Mouse (Mus musculus): ENCODE data around the gene Slc5a9. TPM values are rescaled to one million over a fixed set of nuclear protein-coding genes. Genes with fewer than 3 reads are reported as not detected.

Gene Slc5a9
- total and polyA plus RNA-seq, 3 experiments = 2.6 to 9.6 (median 3.5) TPM

DNA sequence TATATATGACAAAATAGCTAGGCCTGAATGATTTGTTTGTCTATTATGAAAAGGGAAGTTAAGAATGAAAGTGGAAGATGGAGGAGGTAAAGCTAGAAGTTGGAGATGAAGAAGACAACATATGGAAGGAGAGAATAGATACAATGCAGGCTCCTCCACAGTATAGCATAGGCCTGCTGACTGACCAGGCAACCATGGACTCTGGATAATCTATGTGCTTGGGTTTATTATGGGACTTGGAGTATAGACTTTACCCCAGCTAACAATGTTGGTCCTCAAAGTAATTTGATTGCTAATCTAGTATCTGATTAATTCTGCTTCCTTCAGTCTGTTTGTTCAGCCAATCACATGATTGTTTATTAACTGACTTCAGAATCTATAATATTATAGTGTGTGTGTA is 10.6 kb downstream of the Slc5a9 start:
- no peak for DNase-seq (ENCODE audit: extremely low read depth)
- Histone ChIP-seq H3K9me3 (replicated peaks; ENCODE audit: low read length) (no peaks in the 10 kb centered on the region), H3K27me3 (replicated peaks) (peaks cover 2% of the 10 kb centered on the region), H3K4me1 (ENCODE audit: control insufficient read depth in 1 of 2, insufficient read depth in 2 of 2) (no peaks in the 10 kb centered on the region), H3K4me2 (ENCODE audit: insufficient read depth, low read depth, poor library complexity, severe bottlenecking) (no peak overlapping the region), H3K79me2 (replicated peaks; ENCODE audit: control insufficient read depth, extremely low read depth, insufficient read depth, poor library complexity, severe bottlenecking) (no peaks in the 10 kb centered on the region), H3K36me3 (replicated peaks in 1 of 2; ENCODE audit: control insufficient read depth in 1 of 2, insufficient read depth in 1 of 2, low read length in 1 of 2) (no peaks in the 10 kb centered on the region), H3K27ac (ENCODE audit: insufficient read depth, low read depth) (no peak overlapping the region), H3K9ac (ENCODE audit: insufficient read depth, low read depth) (no peak overlapping the region), H3K4me3 (replicated peaks in 1 of 3; ENCODE audit: low read depth in 2 of 3, low read length in 2 of 3, poor library complexity in 1 of 3) (no peak overlapping the region)
- TF ChIP-seq USF1 (IDR thresholded peaks at IDR 0.05; ENCODE audit: low read depth, low read length) (no peak), UBTF (IDR thresholded peaks at IDR 0.05; ENCODE audit: low read depth, low read length) (no peak), RCOR1 (conservative IDR thresholded peaks at IDR 0.05; ENCODE audit: low read depth, low read length) (no peak), RAD21 (IDR thresholded peaks at IDR 0.05; ENCODE audit: low read depth, low read length) (no peak), MEF2A (IDR thresholded peaks at IDR 0.05; ENCODE audit: borderline replicate concordance, low read depth, low read length) (no peak)
- in situ Hi-C loops (cut with MboI; ENCODE audit: low pct_ligation_motif_present, low pct_unique_long_range_greater_than_20kb, low sequenced_read_pairs) = no loop called here
- dilution Hi-C loops (cut with MboI; ENCODE audit: extremely low pct_ligation_motif_present, extremely low pct_unique_long_range_greater_than_20kb, low sequenced_read_pairs) = no loop called here

DNA sequence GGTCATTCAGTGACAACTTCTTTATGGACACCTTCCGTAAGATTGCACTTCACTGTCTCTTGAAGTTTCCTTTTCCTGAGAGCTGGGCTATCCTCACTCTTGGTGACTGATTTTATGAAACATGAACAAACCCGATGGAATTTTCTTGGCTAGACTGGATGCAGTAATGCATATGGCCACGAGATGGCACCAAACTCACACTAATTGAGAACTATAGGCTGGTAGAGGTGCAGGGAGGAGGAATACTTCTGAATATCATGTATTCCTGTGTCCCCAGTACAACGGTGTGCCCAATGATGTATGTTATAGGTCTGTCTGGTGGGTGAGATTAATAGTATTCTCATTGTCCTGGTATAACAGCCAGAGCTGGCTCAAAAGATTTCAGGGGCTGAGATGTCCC is 16.1 kb downstream of the Slc5a9 start:
- dilution Hi-C loops (cut with MboI; ENCODE audit: extremely low pct_ligation_motif_present, extremely low pct_unique_long_range_greater_than_20kb, low sequenced_read_pairs) (no loop called here), in situ Hi-C loops (cut with MboI; ENCODE audit: low pct_ligation_motif_present, low pct_unique_long_range_greater_than_20kb, low sequenced_read_pairs) (no loop called here)
- Histone ChIP-seq H3K27ac (ENCODE audit: insufficient read depth, low read depth) (no peak overlapping the region), H3K36me3 (replicated peaks in 1 of 2; ENCODE audit: control insufficient read depth in 1 of 2, insufficient read depth in 1 of 2, low read length in 1 of 2) (no peaks in the 10 kb centered on the region), H3K4me2 (ENCODE audit: insufficient read depth, low read depth, poor library complexity, severe bottlenecking) (peak overlapping the region; percentile 87; the same call in 1 of the 2 replicates), H3K9me3 (replicated peaks; ENCODE audit: low read length) (no peaks in the 10 kb centered on the region), H3K27me3 (replicated peaks) (peaks cover 2% of the 10 kb centered on the region), H3K9ac (ENCODE audit: insufficient read depth, low read depth) (no peak overlapping the region), H3K4me3 (replicated peaks in 1 of 3; ENCODE audit: low read depth in 2 of 3, low read length in 2 of 3, poor library complexity in 1 of 3) (peak overlapping the region in 1 of 3 experiments; percentile 40), H3K79me2 (replicated peaks; ENCODE audit: control insufficient read depth, extremely low read depth, insufficient read depth, poor library complexity, severe bottlenecking) (no peaks in the 10 kb centered on the region), H3K4me1 (ENCODE audit: control insufficient read depth in 1 of 2, insufficient read depth in 2 of 2) (peaks cover 2 to 21% of the 10 kb centered on the region in 2 experiments; a peak in 3 of 4 replicates)
- TF ChIP-seq JUND (conservative IDR thresholded peaks at IDR 0.05; ENCODE audit: low read depth, low read length) (no peak), ELF1 (IDR thresholded peaks at IDR 0.05; ENCODE audit: low read depth, low read length) (no peak), UBTF (IDR thresholded peaks at IDR 0.05; ENCODE audit: low read depth, low read length) (no peak), RAD21 (IDR thresholded peaks at IDR 0.05; ENCODE audit: low read depth, low read length) (peak; percentile 90), MAX (IDR thresholded peaks at IDR 0.05; ENCODE audit: low read length) (no peak), USF1 (IDR thresholded peaks at IDR 0.05; ENCODE audit: low read depth, low read length) (no peak), CHD1 (IDR thresholded peaks at IDR 0.05; ENCODE audit: low read depth, low read length) (no peak), EP300 (IDR thresholded peaks at IDR 0.05; ENCODE audit: low read length) (no peak), ZMIZ1 (IDR thresholded peaks at IDR 0.05; ENCODE audit: low read depth, low read length) (no peak), SMC3 (IDR thresholded peaks at IDR 0.05; ENCODE audit: low read depth, low read length) (peak; percentile 53), TBP (conservative IDR thresholded peaks at IDR 0.05; ENCODE audit: low read depth, low read length) (no peak), E2F4 (IDR thresholded peaks at IDR 0.05; ENCODE audit: insufficient replicate concordance, low read depth, low read length) (no peak), HCFC1 (IDR thresholded peaks at IDR 0.05; ENCODE audit: low read depth, low read length) (no peak), RCOR1 (conservative IDR thresholded peaks at IDR 0.05; ENCODE audit: low read depth, low read length) (no peak), CTCF (conservative IDR thresholded peaks at IDR 0.05 in 1 of 2, IDR thresholded peaks at IDR 0.05 in 1 of 2; ENCODE audit: low read depth in 2 of 2, low read length in 2 of 2) (peak; percentile 86 to 91)
- peak; percentile 70 for DNase-seq (ENCODE audit: extremely low read depth)
